Mouse (Mus musculus) ES-Bruce4 (cell line): Measurements from ENCODE around the gene Dchs1.

Source experiments
- CTCF ChIP-seq: IDR thresholded peaks from one replicate; pipeline ENCODE4 v1.8.1; 2011; ENCODE audit warnings: low read depth, low read length
- EP300 ChIP-seq: IDR thresholded peaks from 2 replicates; pipeline ENCODE4 v1.6.1; 2011; ENCODE audit warnings: low read depth, low read length; ENCODE audit not compliant: insufficient read depth
- POLR2A ChIP-seq: IDR thresholded peaks from one replicate; pipeline ENCODE4 v1.8.1; 2011; ENCODE audit warnings: low read length; ENCODE audit not compliant: insufficient read depth

- TF ChIP-seq POLR2A (no peak), EP300 (no peak), CTCF (no peak)
Measured at GRCm38 (mm10) chr7:105708733-105709132, 78.7 kb downstream of the Dchs1 start.
